Mouse (Mus musculus) bone marrow macrophage, adult 2 months (primary cell): ENCODE results near the gene Pgm2. TPM values are rescaled to one million over a fixed set of nuclear protein-coding genes. Genes with fewer than 3 reads are reported as not detected.

Source experiments
- H3K27ac ChIP-seq: 2 replicates; pipeline ENCODE4 v1.5.1; 2012; ENCODE audit warnings: low read depth, low read length; ENCODE audit not compliant: insufficient read depth
- H3K4me1 ChIP-seq: 2 replicates; pipeline ENCODE4 v1.6.1; 2012; ENCODE audit warnings: low read length; ENCODE audit not compliant: control insufficient read depth, insufficient read depth
- H3K4me3 ChIP-seq: 2 replicates; pipeline ENCODE4 v1.5.1; 2012; ENCODE audit warnings: mild to moderate bottlenecking, low read length, moderate library complexity; ENCODE audit not compliant: insufficient read depth
- CTCF ChIP-seq: IDR thresholded peaks from 2 replicates; pipeline ENCODE4 v1.5.1; 2012; ENCODE audit warnings: low read depth, mild to moderate bottlenecking, low read length, moderate library complexity
- POLR2A ChIP-seq: IDR thresholded peaks from 2 replicates; pipeline ENCODE4 v1.6.1; 2012; ENCODE audit warnings: mild to moderate bottlenecking, low read depth, low read length, borderline replicate concordance
- polyA plus RNA-seq: library from polyadenylated mRNA; stranded (reverse); fragments of >200 nt; gene quantifications from 2 replicates; pipeline ENCODE4 v1.2.4, GENCODE M21; 2012; ENCODE audit not compliant: missing spikeins, insufficient read depth, insufficient read length

Pgm2 gene
- polyA plus RNA-seq, 1 experiment: 31.5 TPM

GRCm38 (mm10) chr5:64173302-64173701 is 80.6 kb downstream of the Pgm2 start:
- TF ChIP-seq POLR2A (no peak), CTCF (no peak)
- H3K4me1 ChIP-seq: no peaks in the 10 kb centered on the region
- H3K27ac ChIP-seq: no peak overlapping the region
- no peak overlapping the region for H3K4me3 ChIP-seq

- H3K27ac ChIP-seq: no peak overlapping the region
- no peak overlapping the region for H3K4me3 ChIP-seq
- H3K4me1 ChIP-seq: no peaks in the 10 kb centered on the region
- TF ChIP-seq CTCF: no peak
- TF ChIP-seq POLR2A: no peak
These were observed 81.7 kb downstream of the Pgm2 start for GRCm38 (mm10) chr5:64174429-64174935.

Other genes starting within 250 kb of the Pgm2 start
- gene Rell1, start 124.1 kb upstream of the Pgm2 start, polyA plus RNA-seq: 59.0 and 63.3 TPM in 2 replicates
- gene Tbc1d1, start 63.4 kb downstream of the Pgm2 start, polyA plus RNA-seq: 23.8 and 24.1 TPM in 2 replicates